Mouse (Mus musculus) c-Kit-positive CD71-positive TER-119-positive erythroid progenitor cells, embryonic 14.5 days (primary cell): ENCODE results near the gene Gse1.

Experiments
- DNase-seq: peaks from one replicate; pipeline ENCODE4 v3.0.0-alpha.2; 2013; ENCODE audit warnings: low spot score

Gene Gse1

GRCm38 (mm10) chr8:120424829-120425198 is 196.6 kb downstream of the Gse1 start:
- DNase-seq: no peak

DNA sequence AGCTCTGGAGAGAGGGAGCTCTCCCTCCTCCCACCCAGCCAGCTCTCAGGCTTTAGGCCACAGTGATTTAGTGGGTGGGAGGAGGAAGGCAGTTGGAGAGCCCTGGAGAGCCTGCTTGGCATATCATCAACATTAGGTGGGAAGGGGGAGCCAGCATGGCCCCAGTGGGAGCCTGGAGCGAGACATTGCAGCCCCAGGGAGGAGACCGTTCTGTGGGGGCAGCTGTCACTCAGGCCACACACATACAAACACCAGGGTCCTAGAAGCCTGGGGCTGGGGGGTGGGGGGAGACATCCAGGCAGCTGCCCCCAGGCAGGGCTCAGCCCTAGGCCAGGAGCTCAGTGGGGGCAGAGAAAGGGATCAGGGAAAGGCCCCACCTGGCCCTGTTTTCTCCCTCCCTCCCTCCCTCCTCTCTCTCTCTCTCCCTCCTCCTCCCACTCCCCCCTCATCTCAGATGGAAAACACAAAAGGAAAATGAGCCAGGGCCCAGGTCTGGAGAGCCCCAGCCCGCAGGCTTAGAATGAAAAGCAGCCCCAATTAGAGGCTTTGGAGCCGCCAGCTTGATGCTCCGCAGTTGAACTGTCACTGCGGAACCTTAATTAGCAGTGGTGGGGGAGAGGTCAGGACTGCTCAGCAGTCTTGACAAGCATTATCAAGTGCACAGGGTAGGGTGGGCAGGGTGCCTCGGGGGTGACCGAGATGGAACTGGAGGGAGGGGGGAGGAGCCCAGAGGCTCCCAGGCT is 197.1 kb downstream of the Gse1 start:
- no peak for DNase-seq

DNA sequence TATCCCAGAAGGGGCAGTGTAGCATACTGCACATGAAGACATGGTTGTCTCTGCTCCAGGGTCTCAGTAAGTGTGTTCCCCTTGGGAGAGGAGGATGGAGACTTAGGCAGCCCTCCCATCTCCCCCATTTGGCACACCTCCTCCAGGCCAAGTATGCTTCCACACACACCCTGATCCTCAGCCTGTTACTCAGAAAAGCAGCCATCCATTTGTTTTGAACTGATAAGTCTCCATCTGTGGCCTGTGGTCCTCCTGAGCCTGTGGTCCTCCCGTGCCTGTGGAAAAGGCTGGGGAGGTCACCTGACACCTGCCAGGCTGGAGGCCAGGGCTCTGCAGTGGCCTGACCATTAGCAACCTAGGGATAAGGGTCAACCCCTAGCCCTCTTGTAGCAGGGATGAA is 197.8 kb downstream of the Gse1 start:
- DNase-seq: no peak

DNA sequence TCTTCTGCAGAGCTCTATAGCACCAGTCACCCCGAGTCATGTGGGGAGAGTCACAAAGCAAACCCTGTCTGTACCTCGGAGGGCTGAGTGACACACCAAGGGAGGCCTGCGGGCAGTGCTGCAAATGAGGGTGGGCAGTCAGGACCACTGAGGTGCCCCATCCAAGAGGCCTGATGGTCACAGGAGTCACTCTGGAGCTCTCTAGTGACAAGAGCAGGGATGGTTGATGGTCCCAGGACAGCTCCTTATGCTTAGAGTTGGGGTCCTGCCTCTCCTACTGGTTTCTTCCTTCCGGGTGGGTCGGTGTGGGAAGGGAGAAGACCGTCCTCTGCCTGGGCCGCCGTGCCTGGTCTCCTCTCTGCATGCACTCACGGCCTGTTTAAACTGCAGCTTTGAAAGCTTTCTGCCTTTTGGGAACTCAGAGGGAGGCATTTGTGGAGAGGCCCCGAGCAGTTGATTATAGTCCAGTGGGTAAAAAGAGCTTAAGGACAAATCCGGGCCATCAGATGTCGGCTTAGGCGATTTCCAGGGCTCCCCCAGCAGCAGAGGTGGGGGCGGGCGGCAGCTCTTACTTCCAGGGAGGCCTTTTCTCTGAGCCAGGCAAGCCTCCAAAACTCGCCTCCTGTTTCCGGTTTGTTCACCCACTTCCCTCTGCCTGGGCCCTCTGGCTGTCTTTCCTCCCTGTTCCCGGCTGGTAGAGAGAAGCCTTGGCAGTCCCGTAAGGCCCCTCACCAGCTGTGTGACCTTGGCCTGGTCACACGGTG is 198.5 kb downstream of the Gse1 start:
- DNase-seq: no peak

- DNase-seq: no peak
These were observed 200.2 kb downstream of the Gse1 start for GRCm38 (mm10) chr8:120428492-120428891.

- no peak for DNase-seq
These were observed 200.9 kb downstream of the Gse1 start for GRCm38 (mm10) chr8:120429116-120429515.

- DNase-seq: no peak
These were observed 202.8 kb downstream of the Gse1 start for GRCm38 (mm10) chr8:120431042-120431441.

DNA sequence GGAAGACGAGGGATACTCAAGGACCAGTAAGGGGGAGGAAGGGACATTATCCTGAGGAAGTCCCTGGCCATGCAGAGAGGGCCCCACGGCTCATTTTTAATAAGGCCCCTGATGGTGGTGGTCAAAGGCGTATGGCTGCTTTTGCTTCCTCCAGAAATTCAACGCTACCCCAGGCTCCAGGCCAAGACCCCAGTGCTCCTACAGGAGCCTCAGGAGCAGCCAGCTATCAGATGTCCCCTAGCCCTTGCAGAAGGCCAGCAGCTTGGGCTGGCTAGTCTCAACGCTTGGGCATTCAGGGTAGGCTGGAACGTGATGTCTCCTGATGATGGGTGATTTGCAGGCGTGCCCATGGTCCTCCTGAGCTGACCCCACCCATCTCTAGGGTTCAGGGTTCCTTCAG is 204.2 kb downstream of the Gse1 start:
- no peak for DNase-seq

GRCm38 (mm10) chr8:120433143-120433542 is 204.9 kb downstream of the Gse1 start:
- DNase-seq: no peak

- peak; percentile 48 for DNase-seq
These were observed 205.5 kb downstream of the Gse1 start for GRCm38 (mm10) chr8:120433734-120434133.

GRCm38 (mm10) chr8:120435781-120436180 is 207.5 kb downstream of the Gse1 start:
- DNase-seq: no peak

- no peak for DNase-seq
These were observed 208.3 kb downstream of the Gse1 start for GRCm38 (mm10) chr8:120436491-120437030.

DNA sequence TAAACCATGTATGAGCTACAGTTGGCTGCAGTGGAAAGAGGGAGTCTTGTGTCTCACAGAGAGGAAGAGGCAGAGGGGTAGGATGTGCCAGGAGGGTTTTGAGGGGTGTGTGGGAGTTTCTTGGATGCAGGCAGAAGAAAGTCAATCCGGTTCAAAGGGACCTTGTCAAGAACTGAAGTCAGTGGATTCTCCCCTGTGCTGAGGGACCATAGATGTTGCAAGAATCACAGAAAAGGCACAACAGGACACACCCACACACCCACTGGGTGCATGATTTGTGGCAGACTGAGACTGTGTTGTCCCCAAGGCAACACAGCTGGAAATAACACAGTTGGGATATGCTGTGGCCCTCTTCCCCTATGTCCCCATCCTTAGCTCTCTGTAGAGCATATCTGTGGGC is 209.0 kb downstream of the Gse1 start:
- DNase-seq: no peak

DNA sequence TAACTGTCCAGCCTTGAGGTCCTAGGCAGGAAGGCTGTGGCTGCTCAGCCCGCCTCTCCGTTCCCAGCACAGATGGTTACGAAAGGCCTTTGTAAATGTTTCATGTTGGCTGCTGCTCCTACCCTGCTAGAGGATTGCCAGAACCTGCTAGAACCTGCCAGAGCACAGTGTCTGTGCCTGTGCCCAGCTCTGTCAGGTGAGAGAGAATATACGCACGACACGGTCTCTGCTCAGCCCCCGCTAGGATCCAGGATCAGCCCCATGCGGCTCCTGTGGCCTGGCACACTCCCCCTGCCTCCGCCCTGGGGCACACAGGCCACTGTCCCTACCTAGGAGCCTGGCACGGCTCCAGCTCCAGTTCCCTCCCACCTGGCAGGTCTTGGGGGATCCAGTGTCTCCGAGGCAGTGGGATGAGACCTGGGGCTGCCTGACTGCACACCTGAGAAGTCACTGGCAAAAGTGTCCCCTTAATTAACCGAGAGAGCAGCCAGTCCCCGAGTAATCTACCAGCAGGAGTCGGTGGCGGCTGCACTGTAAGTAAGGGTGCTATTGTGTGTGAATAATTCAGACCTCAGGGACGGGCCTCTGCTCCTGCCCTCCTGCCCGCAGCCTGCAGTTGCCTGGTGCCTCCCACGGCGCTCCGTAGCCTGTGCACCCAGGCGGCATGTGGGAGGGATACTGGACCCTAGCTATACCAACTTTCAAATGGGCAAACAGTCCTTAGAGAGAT is 209.6 kb downstream of the Gse1 start:
- DNase-seq: no peak

DNA sequence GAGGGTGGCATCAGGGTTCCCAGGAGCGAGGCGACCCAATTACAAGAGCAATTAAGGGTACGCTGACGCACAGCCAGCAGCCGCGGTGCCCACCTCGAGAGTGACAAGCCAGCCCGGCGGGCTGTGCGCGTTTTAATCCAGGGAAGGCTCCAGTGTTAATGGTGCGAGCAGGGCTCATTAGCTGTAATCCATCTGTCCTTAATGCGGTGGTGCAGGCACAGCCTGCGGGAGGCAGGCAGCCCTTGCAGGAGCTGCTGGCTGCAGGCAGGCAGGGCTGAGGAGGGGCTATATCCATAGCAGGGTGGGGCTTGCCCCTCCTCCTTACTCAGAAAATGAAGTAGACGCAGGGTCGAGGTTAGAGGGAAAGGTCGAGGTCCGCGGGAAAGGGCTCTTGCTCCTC is 211.1 kb downstream of the Gse1 start:
- DNase-seq: no peak

DNA sequence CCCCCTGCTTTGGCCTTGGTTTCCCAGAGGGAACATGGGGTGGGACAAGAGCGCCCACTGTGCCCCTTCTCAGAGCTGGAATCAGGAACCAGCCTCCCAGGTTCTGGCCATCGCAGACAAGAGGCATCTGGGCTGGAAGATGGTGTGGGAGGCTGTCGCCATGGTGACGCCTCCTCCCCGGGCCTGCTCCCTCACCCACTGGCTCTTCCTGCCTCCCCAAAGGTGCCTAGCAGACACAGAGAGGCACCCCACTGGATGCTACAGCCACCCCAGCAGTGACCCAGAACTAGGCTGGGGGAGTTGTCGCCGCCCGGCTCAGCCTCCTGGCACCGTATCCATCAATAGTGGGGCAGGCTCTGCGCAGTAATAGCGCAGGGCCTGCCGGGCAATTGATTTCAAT is 212.5 kb downstream of the Gse1 start:
- DNase-seq: no peak

- DNase-seq: no peak
These were observed 213.4 kb downstream of the Gse1 start for GRCm38 (mm10) chr8:120441637-120442036.

GRCm38 (mm10) chr8:120442306-120443003 is 214.2 kb downstream of the Gse1 start:
- no peak for DNase-seq

- no peak for DNase-seq
These were observed 217.0 kb downstream of the Gse1 start for GRCm38 (mm10) chr8:120445249-120445648.

DNA sequence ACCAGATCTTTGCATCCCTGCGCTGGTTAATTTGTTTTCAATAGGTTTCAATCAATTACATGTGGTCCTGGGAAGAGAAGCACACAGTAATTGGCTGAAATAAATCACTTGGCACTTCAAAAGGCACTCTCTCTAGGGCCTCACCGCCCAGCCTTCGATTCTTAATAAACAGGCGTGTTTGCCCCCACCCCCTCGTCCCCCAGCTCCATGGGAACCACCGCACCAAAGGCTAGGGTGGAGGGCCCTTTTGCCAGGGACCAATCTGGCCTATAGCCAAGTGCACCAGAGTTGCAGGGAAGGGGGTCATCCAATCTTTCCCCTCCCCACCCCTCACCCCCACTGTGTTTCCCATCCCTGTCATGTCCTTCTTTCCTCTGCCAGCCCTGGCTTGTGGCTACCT is 219.9 kb downstream of the Gse1 start:
- no peak for DNase-seq

DNA sequence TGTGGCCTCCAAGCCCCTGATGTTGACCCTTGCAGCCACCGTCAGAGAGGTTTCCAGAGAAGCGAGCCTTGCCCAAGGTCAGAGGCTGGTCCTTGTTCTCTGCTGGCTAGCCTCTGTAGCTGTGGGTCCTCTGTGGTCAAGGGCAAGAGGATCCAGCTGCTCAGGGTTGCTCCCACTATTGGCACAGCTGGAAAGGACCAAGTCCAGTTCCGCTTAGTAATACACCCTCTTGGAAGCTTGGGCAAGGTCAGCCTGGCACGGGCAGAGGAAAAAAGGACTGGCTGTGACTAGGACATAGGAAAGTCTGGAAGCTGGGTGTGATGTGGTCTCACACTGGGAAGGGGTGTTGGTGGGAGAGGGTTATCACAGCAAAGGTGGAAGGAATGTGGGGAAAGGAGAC is 220.9 kb downstream of the Gse1 start:
- DNase-seq: no peak

- DNase-seq: no peak
These were observed 221.4 kb downstream of the Gse1 start for GRCm38 (mm10) chr8:120449608-120450031.
